Mouse (Mus musculus) forebrain, embryonic 11.5 days (tissue): Measurements from ENCODE around the gene Cnih1. TPM values are rescaled to one million over a fixed set of nuclear protein-coding genes. Genes with fewer than 3 reads are reported as not detected.

Source experiments
- ATAC-seq: fragments of 200-750 bp; cut with Nextera tagmentation; replicated peaks from 2 replicates; pipeline ENCODE4 v1.8.0; 2017; ENCODE audit warnings: moderate TSS enrichment; ENCODE audit not compliant: low FRiP score
- DNase-seq: peaks from one replicate; pipeline ENCODE4 v3.0.0-alpha.2; 2017; ENCODE audit warnings: low spot score
- H3K27ac ChIP-seq: fragments of 300-500 bp; sonication (generic); 2 replicates; pipeline ENCODE4 v1.5.1; 2014; ENCODE audit warnings: low read depth, low read length
- H3K27me3 ChIP-seq: fragments of 300-500 bp; sonication (generic); 2 replicates; pipeline ENCODE4 v1.6.1; 2014; ENCODE audit warnings: mild to moderate bottlenecking, low read length, mixed read lengths; ENCODE audit not compliant: control insufficient read depth, insufficient read depth
- H3K36me3 ChIP-seq: fragments of 300-500 bp; sonication (generic); 2 replicates; pipeline ENCODE4 v1.6.1; 2014; ENCODE audit warnings: mild to moderate bottlenecking, low read length, moderate library complexity, mixed read lengths; ENCODE audit not compliant: control insufficient read depth, insufficient read depth
- H3K4me1 ChIP-seq: fragments of 300-500 bp; sonication (generic); replicated peaks from 2 replicates; pipeline ENCODE4 v1.6.1; 2014; ENCODE audit warnings: low read length, mixed read lengths; ENCODE audit not compliant: control insufficient read depth, insufficient read depth
- H3K4me2 ChIP-seq: fragments of 300-500 bp; sonication (generic); 2 replicates; pipeline ENCODE4 v1.6.1; 2014; ENCODE audit warnings: low read depth, mild to moderate bottlenecking, low read length, moderate library complexity, mixed read lengths; ENCODE audit not compliant: severe bottlenecking
- H3K4me3 ChIP-seq: fragments of 300-500 bp; sonication (generic); 2 replicates; pipeline ENCODE4 v1.5.1; 2014; ENCODE audit warnings: low read depth, low read length
- H3K9ac ChIP-seq: fragments of 300-500 bp; sonication (generic); 2 replicates; pipeline ENCODE4 v1.6.1; 2014; ENCODE audit warnings: low read length
- H3K9me3 ChIP-seq: fragments of 300-500 bp; sonication (generic); 2 replicates; pipeline ENCODE4 v1.6.1; 2016; ENCODE audit warnings: low read length, mixed read lengths; ENCODE audit not compliant: control insufficient read depth
- WGBS: fragments of 180-500 bp; shearing (Covaris S2); extraction: QIAGEN DNeasy Blood & Tissue Kit; methylation state at CpG from one replicate; pipeline ENCODE4 v1.1.7; 2014; 5-methylcytosine and 5-hydroxymethylcytosine counted together
- polyA plus RNA-seq: library from polyadenylated mRNA; unstranded; fragments of >200 nt; fragmentation: Nextera tagmentation; extraction: Ambion mirVana; gene quantifications from 2 replicates; pipeline ENCODE4 v1.2.1, GENCODE M21; 2014

Cnih1 gene
- polyA plus RNA-seq, 1 experiment from 2014 or later, result 209 TPM

DNA sequence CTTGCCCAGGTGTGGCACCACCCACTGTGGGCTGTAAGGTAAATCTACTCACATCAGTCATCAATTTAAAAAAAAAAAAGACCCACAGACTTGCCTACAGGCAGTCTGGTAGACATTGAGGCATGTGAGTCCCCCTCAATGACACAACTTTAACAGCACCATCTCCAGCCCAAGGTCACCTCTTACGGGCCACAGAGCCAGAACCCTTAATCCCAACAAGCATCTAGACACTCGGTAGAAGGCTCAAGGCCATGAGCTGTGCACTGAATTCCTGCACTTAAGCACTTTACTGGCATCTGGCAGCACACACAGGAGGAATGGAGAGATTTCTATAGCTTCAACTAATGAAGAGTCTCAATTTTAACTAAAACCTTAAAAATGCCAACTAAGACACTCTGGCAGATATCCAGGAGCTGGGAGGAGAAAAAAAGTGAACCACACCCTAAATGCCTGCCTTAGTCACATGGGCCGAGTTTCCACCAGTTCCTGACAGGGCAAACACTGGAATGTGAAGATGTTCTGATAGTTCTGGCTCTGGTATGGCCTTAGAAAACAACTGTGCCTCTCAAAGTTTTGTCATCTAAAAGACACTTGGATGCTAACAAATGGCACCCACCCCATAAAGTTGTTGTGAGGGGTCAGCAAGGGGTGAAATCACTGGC is 12.6 kb upstream of the Cnih1 start:
- Histone ChIP-seq H3K9me3 (no peaks in the 10 kb centered on the region), H3K27ac (no peak overlapping the region), H3K4me1 (no peaks in the 10 kb centered on the region), H3K4me2 (no peak overlapping the region), H3K4me3 (no peak overlapping the region), H3K9ac (no peak overlapping the region), H3K36me3 (no peaks in the 10 kb centered on the region), H3K27me3 (no peaks in the 10 kb centered on the region)
- DNase-seq, result no peak
- no peak for ATAC-seq
- WGBS, result 88% methylated on average over 3 of the region's 3 CpGs

- Histone ChIP-seq H3K4me3 (no peak overlapping the region), H3K4me2 (no peak overlapping the region), H3K27me3 (no peaks in the 10 kb centered on the region), H3K36me3 (no peaks in the 10 kb centered on the region), H3K4me1 (no peaks in the 10 kb centered on the region), H3K9me3 (no peaks in the 10 kb centered on the region), H3K9ac (no peak overlapping the region), H3K27ac (no peak overlapping the region)
- DNase-seq, result no peak
- WGBS, result 91% methylated on average over 5 of the region's 5 CpGs
- ATAC-seq, result no peak
Observed at GRCm38 (mm10) chr14:46794157-46794556, 5.9 kb upstream of the Cnih1 start.

DNA sequence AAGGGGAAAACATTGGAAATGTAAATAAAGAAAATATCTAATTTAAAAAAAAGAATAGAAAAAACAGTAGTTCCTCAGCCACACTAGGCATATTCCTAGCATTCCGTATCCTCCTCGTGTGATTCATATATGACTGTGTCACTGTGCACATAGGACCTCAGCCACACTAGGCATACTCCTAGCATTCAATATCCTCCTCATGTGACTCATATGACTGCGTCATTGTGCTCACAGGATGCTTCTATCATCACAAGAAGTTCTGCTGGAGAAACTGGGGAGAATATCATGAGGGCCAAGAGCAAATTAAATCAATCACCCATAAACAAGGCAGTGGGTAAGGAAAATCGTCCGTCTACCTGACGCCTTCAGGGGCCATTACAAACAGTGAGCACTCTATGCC is 2.5 kb upstream of the Cnih1 start:
- Histone ChIP-seq H3K4me1 (0 out of 2 replicates have a peak, but pooled peaks cover 4% of the 10 kb centered on the region), H3K9ac (no peak overlapping the region), H3K27me3 (no peaks in the 10 kb centered on the region), H3K27ac (no peak overlapping the region), H3K9me3 (no peaks in the 10 kb centered on the region), H3K4me3 (no peak overlapping the region), H3K4me2 (no peak overlapping the region), H3K36me3 (no peaks in the 10 kb centered on the region)
- WGBS, result 93% methylated on average over 6 of the region's 6 CpGs
- no peak for ATAC-seq
- DNase-seq, result no peak

DNA sequence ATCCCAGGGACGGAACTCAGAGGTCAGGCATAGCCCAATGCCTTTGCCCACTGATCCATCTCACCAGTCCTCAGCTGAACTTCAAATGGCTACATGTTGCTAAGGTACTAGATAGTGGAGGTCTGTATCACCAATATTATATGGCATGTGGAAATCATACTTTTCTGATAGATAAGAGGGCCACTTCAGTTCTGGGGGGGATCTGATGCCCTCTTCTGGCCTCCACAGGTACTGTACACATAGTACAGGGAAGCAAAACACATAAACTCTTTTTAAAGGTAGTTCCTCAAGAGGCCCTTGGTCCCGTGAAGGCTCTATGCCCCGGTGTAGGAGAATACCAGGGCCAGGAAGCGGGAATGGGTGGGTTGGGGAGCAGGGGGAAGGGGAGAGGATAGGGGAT is 2.1 kb upstream of the Cnih1 start:
- WGBS, result 75% methylated on average over 4 of the region's 4 CpGs
- H3K27ac ChIP-seq, result no peak overlapping the region
- no peak overlapping the region for H3K4me2 ChIP-seq
- H3K4me3 ChIP-seq, result no peak overlapping the region
- ATAC-seq (no peak), DNase-seq (no peak)
- H3K9me3 ChIP-seq, result no peaks in the 10 kb centered on the region
- H3K27me3 ChIP-seq, result no peaks in the 10 kb centered on the region
- H3K4me1 ChIP-seq, result 0 out of 2 replicates have a peak, but pooled peaks cover 4% of the 10 kb centered on the region
- no peaks in the 10 kb centered on the region for H3K36me3 ChIP-seq
- H3K9ac ChIP-seq, result no peak overlapping the region

GRCm38 (mm10) chr14:46788505-46788901 is 292 bp upstream of the Cnih1 start:
- DNase-seq (no peak), ATAC-seq (0 out of 2 replicates have a peak, but pooled peaks have one; percentile 22)
- H3K4me1 ChIP-seq, result 0 out of 2 replicates have a peak, but pooled peaks cover 4% of the 10 kb centered on the region
- H3K4me2 ChIP-seq, result 0 out of 2 replicates have a peak overlapping the region, but pooled peaks have one; percentile 18
- H3K9me3 ChIP-seq, result no peaks in the 10 kb centered on the region
- H3K4me3 ChIP-seq, result peak overlapping the region; percentile 94
- H3K27me3 ChIP-seq, result no peaks in the 10 kb centered on the region
- peak overlapping the region; percentile 9 for H3K9ac ChIP-seq
- peak overlapping the region; percentile 98; the same call in 1 of the 2 replicates for H3K27ac ChIP-seq
- WGBS, result 31% methylated on average over 8 of the region's 8 CpGs
- no peaks in the 10 kb centered on the region for H3K36me3 ChIP-seq

DNA sequence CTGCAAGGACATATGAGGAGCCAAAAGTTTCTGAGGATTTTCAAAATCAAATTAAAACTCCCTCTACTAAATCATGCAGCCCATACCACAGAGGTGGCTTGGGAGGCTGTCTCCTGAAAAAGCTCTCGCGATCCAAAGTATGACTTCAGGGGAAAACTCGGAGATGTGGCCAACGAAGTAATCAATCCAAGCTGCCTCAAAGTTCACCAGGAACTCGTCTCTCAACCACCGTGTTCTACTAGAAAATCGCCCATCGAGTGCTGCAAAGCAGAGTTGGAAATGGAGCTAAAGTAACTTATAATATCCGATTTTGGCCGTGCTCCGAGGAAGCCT is 791 bp downstream of the Cnih1 start:
- Histone ChIP-seq H3K36me3 (no peaks in the 10 kb centered on the region; the same call in 1 of the 2 replicates), H3K4me3 (peak overlapping the region; percentile 94), H3K27ac (peak overlapping the region; percentile 98), H3K4me2 (peak overlapping the region; percentile 66), H3K9me3 (no peaks in the 10 kb centered on the region), H3K27me3 (no peaks in the 10 kb centered on the region), H3K4me1 (0 out of 2 replicates have a peak, but pooled peaks cover 4% of the 10 kb centered on the region), H3K9ac (peak overlapping the region; percentile 99)
- DNase-seq (no peak), ATAC-seq (no peak)
- WGBS, result under 1% methylated on average over 11 of the region's 11 CpGs

GRCm38 (mm10) chr14:46785247-46785646 is 3.0 kb downstream of the Cnih1 start:
- no peak for DNase-seq
- H3K27me3 ChIP-seq, result no peaks in the 10 kb centered on the region
- no peak overlapping the region for H3K27ac ChIP-seq
- no peak for ATAC-seq
- H3K4me1 ChIP-seq, result 0 out of 2 replicates have a peak, but pooled peaks cover 4% of the 10 kb centered on the region
- 83% methylated on average over 5 of the region's 5 CpGs for WGBS
- H3K4me3 ChIP-seq, result no peak overlapping the region
- no peaks in the 10 kb centered on the region for H3K9me3 ChIP-seq
- no peak overlapping the region for H3K4me2 ChIP-seq
- peaks cover 4% of the 10 kb centered on the region for H3K36me3 ChIP-seq
- no peak overlapping the region for H3K9ac ChIP-seq

GRCm38 (mm10) chr14:46783327-46783926 is 4.8 kb downstream of the Cnih1 start:
- no peak overlapping the region for H3K27ac ChIP-seq
- no peak overlapping the region for H3K4me3 ChIP-seq
- no peak overlapping the region for H3K9ac ChIP-seq
- 0 out of 2 replicates have a peak, but pooled peaks cover 4% of the 10 kb centered on the region for H3K4me1 ChIP-seq
- H3K9me3 ChIP-seq, result peaks cover 8% of the 10 kb centered on the region; the same call in 1 of the 2 replicates
- H3K36me3 ChIP-seq, result peaks cover 21% of the 10 kb centered on the region
- 93% methylated on average over 10 of the region's 10 CpGs for WGBS
- no peaks in the 10 kb centered on the region for H3K27me3 ChIP-seq
- no peak for DNase-seq
- H3K4me2 ChIP-seq, result no peak overlapping the region
- ATAC-seq, result no peak
